Mouse (Mus musculus) spleen, postnatal 14 days (tissue): ENCODE measurements around the gene Bin2.
"Not testable (repeated sequence)": the region's sequence is repeated elsewhere in the genome, so short reads cannot be mapped to it uniquely, and the experiment has no call there.

Source experiments
- DNase-seq, 2 experiments: peaks; one replicate each; pipeline ENCODE4 v3.0.0; 2021 to 2022; ENCODE audit warnings: low spot score in 2 of 2

Bin2 gene

DNA sequence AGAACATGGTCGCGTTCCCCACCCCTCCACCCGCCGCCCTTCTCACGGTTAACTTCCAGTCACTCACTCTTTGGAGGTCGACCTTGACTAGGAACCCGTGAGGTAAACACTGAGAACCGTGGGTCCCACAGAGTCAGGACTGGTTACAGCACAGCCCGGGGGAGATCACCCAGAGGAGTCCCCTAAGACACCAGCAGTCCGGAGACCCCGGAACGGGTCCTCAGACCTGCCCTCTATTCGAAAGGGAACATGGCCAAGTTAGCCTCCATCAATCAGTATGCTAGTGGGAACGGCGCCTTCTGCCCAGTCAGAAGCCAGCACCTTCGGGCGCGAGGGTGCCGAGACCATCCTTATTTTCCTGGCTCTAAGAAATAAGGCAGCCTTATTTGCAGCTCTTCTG is 53.1 kb downstream of the Bin2 start:
- DNase-seq: no peak

DNA sequence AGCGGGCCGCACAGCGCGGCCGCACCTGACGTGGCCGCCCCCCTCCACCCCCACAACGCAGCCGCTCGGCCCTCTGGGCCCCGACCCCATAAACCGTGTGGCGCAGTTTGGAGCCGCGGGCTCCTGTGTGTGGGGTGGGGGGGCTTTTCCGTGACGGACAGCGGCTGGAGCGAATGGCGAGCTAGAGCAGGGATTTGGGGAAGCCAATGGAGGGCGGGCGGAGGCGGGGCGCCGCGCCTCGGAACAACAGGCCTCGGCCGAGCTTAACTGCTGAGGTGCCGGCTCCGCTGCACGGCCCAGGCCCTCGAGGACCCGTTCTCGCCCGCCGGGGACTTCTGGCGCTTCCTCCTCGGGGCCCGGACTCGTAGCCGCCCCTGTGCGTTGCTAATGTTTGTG is 53.5 kb downstream of the Bin2 start:
- peak; percentile 76 to 82 for DNase-seq

DNA sequence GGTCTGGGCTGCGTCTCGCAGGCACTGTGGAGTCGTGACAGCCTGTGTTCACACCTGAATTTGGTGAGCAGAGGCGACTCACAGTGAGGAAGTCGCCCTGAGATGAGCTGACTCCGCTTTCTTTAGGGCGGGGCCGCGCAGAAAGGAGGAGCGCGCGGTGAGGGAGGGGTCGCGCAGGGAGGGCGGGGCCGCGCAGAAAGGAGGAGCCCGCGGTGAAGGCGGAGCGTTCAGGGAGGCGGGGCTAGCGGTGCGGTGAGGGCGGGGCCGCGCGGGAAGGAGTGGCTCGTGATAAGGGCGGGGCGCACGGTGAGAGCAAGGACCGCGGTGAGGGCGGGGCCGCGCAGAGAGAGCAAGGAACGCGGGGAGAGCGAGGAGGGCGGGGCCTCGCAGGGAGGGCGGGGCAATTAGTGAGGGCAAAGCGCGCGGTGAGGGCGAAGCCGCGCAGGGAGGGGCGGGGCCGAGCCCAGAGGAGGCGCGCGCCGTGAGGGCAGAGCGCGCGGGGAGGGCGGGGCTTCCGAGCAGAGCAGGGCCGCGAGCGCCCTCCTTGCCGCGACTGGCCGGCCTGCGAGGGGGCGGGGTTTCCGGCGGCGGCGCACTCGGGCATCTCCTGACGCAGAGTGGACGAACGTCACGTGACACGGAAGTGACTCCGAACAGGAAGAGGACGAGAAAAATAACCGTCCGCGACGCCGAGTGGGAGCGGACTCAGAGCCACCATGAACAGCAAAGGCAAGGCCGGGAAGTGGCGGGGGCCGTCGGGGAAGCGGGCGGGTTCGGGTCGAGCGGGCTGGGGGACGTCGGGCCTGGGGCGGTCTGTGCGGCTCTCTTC is 54.1 kb downstream of the Bin2 start, which contains the start of gene Dazap2:
Dazap2 (plus strand) TSS at position 354 of the 829 bp plus-strand sequence.
- peak; percentile 99 for DNase-seq

DNA sequence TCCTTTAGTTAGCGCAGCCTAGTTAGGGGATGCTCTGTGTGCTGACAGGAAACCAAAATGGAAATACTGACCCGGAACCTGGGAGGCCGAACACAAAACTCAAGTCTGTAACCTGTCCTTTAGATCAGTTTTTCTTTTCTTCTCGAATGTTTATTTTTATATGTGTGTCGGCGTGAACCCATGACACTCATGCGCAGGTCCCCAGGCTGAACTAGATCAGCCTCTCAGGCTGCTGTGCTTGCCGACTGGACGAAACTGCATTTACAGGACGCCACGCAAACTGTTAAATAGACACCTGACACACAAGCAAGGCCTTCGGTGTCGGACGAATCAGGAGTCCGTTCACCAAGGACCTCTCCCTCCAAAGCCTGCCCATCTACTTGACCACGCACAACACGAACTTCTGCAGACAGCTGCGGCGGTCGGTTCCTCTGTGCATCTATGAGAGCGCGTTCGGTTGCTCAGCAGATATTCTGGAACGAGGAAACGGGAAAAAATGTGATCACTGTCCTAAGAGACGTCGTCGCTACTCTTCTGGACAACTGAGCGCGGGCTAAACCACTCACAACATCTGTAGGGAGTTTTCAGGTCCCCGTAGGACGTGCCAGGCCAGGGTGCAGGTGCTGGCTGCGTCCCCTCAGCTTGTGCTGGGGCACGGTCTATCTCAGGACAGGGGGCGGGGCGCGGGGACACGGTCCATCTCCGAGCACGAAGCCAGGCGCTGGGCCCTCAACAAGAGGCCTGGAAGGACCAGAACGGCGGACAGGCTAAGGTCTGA is 54.9 kb downstream of the Bin2 start:
- no peak for DNase-seq

DNA sequence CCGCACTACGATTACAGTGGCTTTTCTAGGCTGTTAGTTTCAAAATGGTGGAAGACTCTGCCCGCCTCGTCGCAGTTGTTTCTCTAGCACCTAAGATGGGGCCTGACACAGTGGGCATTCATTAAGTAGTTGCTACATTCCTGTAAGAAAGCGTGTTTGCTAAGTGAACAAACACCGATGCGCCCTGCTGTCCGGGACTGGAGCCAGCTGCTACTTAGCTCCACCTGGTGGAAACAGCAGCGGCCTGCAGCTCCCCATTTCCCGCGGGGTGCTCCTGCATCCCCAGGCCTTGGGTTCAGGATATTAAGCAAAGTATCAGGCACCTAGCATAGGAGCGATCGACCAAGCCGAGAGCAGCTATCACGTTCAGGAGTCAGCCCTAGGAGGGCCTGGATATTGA is 55.8 kb downstream of the Bin2 start:
- DNase-seq: peak; percentile 53 to 68

DNA sequence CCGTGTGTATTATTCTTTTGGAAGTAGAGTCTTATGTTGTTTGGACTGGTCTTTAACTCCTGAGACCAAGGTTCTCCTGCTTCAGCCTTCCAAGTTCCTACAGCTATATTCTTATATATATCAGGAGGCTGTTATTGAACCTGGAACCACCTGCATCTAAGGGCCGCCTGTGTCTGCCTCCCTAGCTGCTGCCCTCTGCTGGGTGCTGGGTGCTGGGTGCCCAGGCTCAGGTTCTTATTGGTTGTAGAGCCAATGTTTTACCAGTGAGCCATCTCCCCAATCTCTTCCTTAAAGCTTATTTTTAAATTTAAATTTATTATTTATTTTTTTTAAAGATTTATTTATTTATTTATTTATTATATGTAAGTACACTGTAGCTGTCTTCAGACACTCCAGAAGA is 56.9 kb downstream of the Bin2 start:
- peak in 1 of 2 experiments; percentile 49 for DNase-seq

DNA sequence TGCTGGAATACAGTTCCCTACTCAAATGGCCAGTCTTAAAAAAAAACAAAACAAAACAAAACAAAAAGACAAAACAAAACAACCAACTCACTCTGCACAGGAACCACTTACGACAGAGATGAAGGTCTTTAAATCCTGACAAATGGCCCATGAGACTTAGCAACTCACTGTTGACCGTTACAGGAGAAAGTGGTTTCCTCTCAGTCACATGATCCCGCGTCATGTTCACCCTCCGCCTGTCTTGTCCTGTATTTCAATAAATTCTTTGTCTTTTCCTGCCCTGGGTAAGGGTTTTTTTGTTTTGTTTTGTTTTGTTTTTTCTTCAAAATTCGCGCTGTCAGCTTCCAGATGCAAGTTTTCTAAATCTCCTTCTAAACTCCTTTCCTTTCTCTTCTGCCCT is 57.4 kb downstream of the Bin2 start:
- no peak for DNase-seq

DNA sequence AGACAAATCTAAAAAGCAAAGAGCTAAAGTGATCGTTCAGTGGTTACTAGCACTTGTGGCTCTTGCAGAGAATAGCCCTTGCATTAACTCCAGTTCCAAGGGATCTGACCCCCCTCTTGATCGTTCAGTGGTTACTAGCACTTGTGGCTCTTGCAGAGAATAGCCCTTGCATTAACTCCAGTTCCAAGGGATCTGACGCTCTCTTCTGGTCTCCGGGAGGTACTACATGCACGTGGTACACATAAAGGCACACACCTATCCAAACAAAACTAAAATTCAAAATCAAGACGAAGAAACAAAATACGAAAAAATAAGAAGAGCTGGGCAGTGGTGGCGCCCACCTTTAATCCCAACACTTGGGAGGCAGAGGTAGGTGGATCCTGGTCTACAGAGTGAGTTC is 62.7 kb downstream of the Bin2 start:
- not testable (repeated sequence) for DNase-seq

DNA sequence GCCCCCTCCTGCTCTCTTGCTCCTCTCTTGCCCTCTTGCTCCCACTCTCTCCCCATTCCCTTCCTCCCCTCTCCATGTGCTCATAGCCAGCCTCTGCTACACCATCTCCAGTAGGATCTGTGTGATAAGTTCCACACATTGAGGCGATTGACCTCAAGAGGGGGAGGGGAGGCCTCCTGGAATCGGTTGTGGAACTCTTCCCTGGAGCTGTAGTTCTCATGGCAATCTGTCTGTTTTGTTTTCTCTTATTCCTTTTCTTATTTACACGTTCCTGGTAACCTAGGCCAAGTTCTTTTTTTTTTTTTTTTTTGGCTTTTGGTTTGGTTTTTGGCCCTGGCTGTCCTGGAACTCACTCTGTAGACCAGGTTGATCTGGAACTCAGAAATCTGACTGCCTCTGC is 67.7 kb downstream of the Bin2 start:
- no peak for DNase-seq

DNA sequence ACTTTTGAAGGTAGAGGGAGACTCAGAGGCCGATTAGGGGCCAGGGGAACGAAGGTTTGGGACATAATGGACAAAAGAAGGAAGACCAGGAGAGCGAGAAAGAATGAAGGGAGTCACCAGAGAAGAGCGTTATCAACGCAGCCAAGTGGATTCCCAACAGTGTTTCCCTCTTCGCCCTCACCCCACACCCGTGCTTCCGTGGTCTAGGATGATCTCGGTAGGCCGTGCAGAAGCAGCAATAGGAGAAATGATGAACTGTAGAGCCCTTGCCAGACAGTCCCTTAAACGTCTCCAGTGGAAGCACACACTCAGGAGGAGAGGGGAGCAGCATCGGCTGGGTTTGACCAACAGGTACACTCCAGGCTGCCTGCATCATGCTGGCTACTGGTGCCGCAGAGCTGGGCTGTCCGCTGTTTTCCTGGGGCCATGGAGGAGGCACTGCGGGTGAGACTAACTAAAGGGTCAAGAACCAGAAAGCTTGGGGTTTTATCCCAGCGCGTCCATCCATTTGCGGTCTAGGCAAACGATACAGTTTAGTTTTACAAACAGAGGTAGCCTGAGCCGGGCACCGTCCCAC is 68.6 kb downstream of the Bin2 start:
- DNase-seq: no peak

DNA sequence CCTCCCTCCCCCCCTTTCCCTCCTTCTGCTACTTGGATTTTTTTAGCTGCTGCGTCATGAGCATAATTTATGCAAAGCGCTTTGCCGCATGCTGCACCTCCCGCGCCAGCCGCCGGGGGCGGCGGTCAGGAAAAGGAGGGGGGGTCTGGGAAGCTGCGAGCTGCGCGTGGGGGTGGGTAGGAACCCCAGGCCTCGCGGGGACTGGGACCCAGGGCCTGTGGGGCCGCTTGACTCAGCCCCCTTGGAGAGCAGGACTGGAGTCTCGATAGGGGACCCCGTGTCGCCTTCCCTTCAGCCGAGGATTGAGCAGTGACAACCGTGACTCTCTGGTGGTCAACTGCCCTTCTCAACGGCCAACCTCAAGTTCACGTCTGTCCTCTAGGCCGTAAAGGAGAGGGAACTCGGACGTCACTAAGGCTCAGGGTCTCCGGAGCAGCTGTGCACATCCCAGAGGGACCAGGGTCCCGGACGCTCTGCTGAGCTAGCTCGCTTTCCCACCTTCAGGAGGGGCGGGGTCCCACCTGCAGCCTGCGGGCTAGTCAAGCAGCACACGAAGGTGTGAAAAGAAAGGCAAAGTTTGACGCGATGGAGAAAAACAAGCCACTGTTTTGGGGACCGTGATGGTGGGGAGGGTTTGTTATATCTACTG is 69.2 kb downstream of the Bin2 start:
- DNase-seq: peak; percentile 37 to 61

DNA sequence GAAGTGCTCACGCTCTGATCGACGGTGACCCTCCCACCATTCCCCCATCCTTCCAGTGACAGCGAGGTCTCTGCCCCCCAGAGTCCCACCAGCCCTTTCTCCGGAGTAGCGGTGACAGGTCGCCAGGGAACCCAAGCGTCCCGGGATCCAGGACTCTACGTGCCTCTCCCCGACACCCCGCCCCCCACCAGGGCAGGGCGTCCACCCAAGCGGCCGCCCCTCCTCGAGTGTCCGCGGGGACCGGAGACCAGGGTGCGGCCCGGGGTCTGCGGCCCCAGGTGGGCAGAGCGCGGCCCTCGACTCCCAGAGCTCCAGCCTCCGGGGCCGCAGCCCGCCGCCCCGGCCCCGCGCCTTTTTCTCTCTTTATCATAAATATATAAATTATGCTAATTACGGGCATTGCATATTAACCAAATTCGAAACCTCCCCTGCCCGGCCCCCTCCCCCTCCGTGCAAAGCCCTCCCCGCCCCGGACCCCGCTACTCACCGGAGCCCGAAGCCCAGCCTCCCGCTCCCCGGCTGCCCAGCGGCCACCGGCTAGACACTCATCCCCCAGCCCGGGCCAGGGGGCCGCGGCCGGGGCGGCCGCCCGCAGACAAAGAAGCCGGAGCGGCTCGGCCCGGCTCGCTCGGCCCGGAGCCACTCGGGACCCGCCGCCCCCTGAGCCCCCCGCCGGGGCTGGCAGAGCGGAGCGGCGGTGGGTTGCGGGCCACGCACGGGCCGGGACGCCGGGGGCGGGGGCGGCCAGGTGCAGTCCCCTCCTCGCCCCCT is 69.9 kb downstream of the Bin2 start, which contains the start of gene Pou6f1:
Pou6f1 (minus strand) TSS at position 709 of the 771 bp plus-strand sequence.
- no peak for DNase-seq

DNA sequence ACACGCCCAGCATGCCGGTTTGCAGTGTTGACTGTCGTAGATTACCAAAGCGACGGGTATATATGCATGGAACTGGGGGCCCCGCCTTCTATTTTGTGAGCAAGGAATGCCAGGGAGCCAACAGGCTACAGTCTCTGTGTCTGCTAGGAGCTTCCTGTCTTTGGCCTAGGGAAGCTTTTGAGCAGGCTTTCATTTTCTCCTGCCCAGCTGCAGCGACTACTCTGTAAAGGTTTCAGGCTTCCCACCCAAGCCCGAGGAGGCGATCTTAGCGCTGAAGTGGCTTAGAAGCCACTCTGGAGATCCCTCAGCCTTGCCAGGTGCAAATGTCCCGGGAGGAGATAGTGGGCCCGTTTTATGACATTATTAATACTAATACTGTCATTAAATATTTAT is 70.5 kb downstream of the Bin2 start:
- no peak for DNase-seq

DNA sequence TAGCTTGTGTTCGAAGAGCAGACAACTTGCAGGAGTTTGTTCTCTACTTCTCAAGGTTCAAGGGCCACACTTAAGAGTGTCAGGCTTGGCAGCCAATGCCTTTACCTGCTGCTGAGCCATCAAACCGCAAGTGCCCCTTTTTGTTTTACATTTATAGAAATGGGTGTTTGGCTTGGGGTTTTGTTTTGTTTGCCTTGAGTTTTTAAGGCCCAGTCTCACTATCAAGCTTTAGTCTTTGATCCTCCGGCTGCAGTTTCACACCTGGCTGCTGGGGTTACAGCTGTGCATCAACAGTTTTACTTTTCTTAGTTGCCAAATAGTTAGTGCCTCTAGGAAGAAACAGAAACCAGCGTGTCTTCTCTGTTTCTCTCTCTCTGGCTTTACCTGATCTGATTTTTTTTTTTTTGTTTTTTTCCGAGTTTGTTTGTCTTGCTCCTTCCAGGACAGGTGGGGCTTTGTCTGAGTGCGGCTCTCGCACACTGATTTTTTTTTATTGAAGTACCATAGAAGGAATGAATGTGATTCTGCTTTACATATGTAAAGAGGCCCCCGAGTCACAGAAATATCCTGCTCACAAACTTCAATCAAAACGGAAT is 71.0 kb downstream of the Bin2 start:
- DNase-seq: no peak

DNA sequence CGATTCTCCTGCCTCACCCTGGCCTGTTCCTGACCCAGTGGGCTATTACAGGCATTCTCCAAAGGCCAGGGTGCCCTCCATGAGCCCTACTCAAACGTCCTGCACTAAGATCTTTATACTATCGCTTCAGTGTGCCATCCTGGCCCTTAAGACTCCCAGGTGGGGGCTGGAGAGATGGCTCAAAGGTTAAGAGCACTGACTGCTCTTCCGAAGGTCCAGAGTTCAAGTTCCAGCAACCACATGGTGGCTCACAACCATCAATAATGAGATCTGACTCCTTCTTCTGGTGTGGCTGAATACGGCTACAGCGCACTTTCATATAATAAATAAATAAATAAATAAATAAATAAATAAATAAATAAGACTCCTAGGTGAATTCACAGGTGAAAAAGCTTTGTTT is 76.5 kb downstream of the Bin2 start:
- DNase-seq: no peak
